Mouse (Mus musculus): ENCODE data around the gene Ctdspl2.

Ctdspl2 gene

GRCm38 (mm10) chr2:122059365-122060115 lies 103.7 kb downstream of the Ctdspl2 start:
- DNase-seq (ENCODE audit: extremely low spot score): no peak
